Mouse (Mus musculus): ENCODE measurements around the gene Ccna2. TPM values are rescaled to one million over a fixed set of nuclear protein-coding genes. Genes with fewer than 3 reads are reported as not detected.

Gene Ccna2
- polyA plus RNA-seq (2012; ENCODE audit: low replicate concordance): 37.1 and 43.4 TPM in 2 replicates

DNA sequence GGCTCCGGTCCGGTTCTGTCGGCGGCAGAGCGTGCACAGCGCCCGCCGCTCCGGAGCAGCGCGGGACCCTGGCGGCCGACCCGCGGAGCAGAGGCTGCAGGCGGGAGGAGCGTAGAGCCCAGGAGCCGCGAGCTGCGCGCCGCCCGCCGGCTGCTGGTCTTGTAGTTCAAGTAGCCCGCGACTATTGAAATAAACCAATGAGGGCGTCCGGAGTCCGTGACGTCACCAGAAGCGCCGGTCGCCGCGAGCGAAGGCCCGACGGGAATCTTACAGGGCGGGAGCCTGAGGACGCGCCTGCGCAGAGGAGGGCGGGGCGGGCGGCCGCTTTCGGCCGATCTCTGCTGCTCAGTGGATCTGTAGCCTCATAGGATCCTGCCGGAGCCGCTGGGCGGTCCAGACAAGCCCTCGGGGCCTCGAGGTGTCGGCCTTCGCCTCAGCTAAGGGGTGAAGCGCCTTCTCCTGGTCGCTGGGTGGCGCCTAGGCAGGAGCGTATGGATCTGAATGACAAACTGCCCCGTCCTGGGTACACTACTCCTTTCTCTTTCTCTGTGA is at the start of gene Ccna2:
Gene Ccna2, minus strand, starts transcription at position 324 of the 552 bp plus-strand sequence.

DNA sequence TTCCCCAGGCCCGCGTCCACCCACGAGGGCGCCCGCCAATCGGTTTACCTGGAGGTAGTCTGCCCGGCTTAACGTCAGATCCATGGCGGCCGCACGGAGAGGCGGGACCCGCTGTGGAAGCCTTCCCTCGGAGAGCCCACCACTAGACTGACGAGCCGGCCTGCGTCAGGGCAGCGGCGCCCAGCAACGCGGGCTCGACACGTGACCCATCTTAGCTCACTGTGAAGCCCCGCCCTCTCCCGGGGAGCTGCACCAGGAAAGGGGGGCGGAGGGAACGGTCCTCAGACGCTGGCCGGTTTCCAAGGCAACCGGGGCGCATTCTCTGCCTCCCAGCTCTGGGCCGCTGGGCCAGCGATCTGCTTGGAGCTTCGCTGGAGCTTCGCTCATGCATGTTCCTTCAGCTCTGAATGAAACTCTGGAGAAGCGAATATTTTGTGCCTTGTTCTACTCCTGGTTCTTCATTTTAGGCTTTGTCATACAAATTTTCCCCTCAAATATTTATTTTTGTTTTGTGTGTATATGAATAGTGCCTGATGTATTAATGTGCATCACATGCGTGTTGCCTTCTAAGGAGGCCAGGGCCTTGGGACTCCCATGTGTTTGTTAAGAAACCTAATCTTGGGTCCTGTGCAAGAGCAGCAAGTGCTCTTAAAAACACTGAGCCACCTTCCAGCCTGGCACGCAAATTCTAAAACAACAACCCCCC is 41.4 kb upstream of the Ccna2 start, which contains the start of gene Bbs7:
Gene Bbs7, minus strand, starts transcription at position 276 of the 706 bp plus-strand sequence.

DNA sequence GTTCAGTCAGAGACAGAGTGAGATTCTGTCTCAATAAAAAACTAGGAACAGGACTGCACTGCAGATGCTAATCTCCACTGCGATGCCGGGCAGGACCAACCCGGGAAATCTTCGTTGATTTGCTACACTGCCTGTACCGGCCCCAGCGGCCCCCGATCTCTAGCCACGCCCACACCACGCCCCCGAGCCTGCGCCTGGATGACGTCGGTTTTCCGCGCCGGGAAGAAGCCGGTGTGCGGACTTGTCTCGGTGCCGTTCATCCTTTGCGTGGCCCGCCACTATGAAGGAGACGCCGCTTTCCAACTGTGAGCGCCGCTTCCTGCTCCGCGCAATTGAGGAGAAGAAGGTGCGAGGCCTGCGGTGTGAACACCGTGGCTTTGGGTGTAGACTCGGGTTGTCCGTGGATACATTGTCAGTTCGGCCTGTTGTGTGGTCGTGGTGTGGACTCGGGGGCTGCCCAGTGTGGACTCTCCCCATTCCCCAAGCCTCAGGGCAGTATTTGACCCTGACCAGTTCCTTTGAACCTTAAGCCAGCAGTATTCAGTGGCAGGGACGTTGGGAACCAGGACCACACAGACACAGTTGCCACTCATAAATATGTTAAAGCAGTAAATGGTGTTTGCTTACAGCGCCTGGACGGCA is 19.4 kb downstream of the Ccna2 start, which contains the start of gene Exosc9:
Gene Exosc9, plus strand, starts transcription at position 201 of the 642 bp plus-strand sequence.

DNA sequence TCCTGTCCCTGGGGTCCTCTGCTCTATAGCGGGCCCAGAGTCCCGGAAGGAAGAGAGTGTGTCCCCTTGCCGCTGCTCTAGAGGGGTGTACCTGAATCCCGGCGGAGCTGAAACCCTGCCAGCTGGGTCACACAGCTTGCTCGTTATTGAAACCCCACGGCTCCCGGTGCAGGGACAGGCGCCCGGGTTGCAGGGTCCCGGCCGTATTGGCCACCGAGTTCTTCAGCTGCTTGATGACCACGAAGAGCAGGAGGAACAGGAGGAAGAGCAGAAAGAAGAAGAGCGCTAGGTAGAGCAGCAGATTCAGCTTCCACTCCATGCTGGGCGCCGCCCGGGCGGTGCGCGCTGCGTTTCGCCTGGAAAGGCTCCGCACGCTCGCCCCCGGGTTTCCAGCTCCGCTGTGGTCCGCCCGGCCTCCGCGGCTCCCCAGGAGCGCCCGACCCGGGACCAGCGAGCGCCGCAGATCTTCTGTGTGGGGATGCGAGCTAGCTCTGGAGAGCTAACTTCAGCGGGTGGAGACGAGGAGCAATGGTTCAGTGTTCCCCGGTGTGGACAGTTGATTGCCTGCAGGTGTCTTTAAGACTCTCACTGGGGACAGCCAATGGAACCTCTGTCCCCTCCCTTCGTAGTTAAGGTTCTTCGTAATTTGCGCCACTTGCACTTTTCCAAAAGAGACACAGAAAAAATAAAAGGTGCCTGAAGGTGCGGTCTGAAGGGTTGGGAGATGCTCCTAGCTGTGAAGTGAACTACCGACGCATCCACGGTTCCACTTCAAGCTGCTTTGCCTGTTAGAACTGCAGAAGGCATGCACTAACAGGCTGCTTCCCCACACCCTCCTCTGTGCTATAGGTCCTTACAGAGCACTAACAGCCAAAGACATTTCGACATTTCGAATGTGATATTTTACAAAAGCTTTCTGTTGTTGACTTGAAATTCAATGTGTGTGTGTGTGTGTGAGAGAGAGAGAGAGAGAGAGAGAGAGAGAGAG is 50.6 kb downstream of the Ccna2 start, which contains the start of gene Gm11549:
Gene Gm11549, minus strand, starts transcription at position 741 of the 988 bp plus-strand sequence.

Other genes starting within 250 kb of the Ccna2 start
- 73.5 and 135 TPM in 2 replicates for gene Anxa5, start 96.3 kb downstream of the Ccna2 start, polyA plus RNA-seq (2012; ENCODE audit: low replicate concordance)
- gene 1810062G17Rik, start 96.2 kb downstream of the Ccna2 start, polyA plus RNA-seq (2012; ENCODE audit: low replicate concordance): 0.22 TPM in 1 of 2 replicates, not detected in the other
- not detected in 2 replicates for gene Gm11549, start 50.3 kb downstream of the Ccna2 start, polyA plus RNA-seq (2012; ENCODE audit: low replicate concordance)
- gene Exosc9, start 19.5 kb downstream of the Ccna2 start, polyA plus RNA-seq (2012; ENCODE audit: low replicate concordance): 0.63 and 5.9 TPM in 2 replicates
- 0.38 and 0.80 TPM in 2 replicates for gene Bbs7, start 41.3 kb upstream of the Ccna2 start, polyA plus RNA-seq (2012; ENCODE audit: low replicate concordance)
- gene Trpc3, start 118.0 kb upstream of the Ccna2 start, polyA plus RNA-seq (2012; ENCODE audit: low replicate concordance): 0.03 TPM in 1 of 2 replicates, not detected in the other